Mouse (Mus musculus) splenic B cell, adult 2 months (primary cell): ENCODE data around the gene Cdk19.

Experiments used
- DNase-seq: peaks from one replicate; pipeline ENCODE4 v3.0.0-alpha.2; 2011; ENCODE audit warnings: low read depth, low spot score
- H3K27me3 ChIP-seq: 2 replicates; pipeline ENCODE4 v1.6.1; 2012; ENCODE audit warnings: mild to moderate bottlenecking, low read length, moderate library complexity, mixed read lengths; ENCODE audit not compliant: control insufficient read depth, poor library complexity, insufficient read depth, severe bottlenecking
- H3K36me3 ChIP-seq: 2 replicates; pipeline ENCODE4 v1.6.1; 2012; ENCODE audit warnings: mild to moderate bottlenecking, low read length, moderate library complexity, mixed read lengths; ENCODE audit not compliant: control insufficient read depth, poor library complexity, insufficient read depth, severe bottlenecking

Cdk19 gene

GRCm38 (mm10) chr10:40459141-40459540 lies 119.8 kb downstream of the Cdk19 start:
- DNase-seq: no peak
- Histone ChIP-seq H3K27me3 (no peaks in the 10 kb centered on the region), H3K36me3 (peaks cover 3% of the 10 kb centered on the region; the same call in 1 of the 2 replicates)

GRCm38 (mm10) chr10:40461362-40461761 lies 122.0 kb downstream of the Cdk19 start:
- no peaks in the 10 kb centered on the region for H3K27me3 ChIP-seq
- DNase-seq: no peak
- H3K36me3 ChIP-seq: no peaks in the 10 kb centered on the region

- DNase-seq: peak; percentile 53
- Histone ChIP-seq H3K27me3 (no peaks in the 10 kb centered on the region), H3K36me3 (no peaks in the 10 kb centered on the region)
Measured at GRCm38 (mm10) chr10:40462257-40462656, 122.9 kb downstream of the Cdk19 start.

- DNase-seq: no peak
- H3K36me3 ChIP-seq: peaks cover 4% of the 10 kb centered on the region; the same call in 1 of the 2 replicates
- H3K27me3 ChIP-seq: no peaks in the 10 kb centered on the region
Measured at GRCm38 (mm10) chr10:40467174-40467911, 128.0 kb downstream of the Cdk19 start.

GRCm38 (mm10) chr10:40467912-40468254 lies 128.5 kb downstream of the Cdk19 start:
- DNase-seq: no peak
- H3K27me3 ChIP-seq: no peaks in the 10 kb centered on the region
- H3K36me3 ChIP-seq: peaks cover 4% of the 10 kb centered on the region; the same call in 1 of the 2 replicates

- Histone ChIP-seq H3K36me3 (peaks cover 4% of the 10 kb centered on the region; the same call in 1 of the 2 replicates), H3K27me3 (no peaks in the 10 kb centered on the region)
- DNase-seq: no peak
Measured at GRCm38 (mm10) chr10:40469145-40469544, 129.8 kb downstream of the Cdk19 start.

GRCm38 (mm10) chr10:40476535-40477285 lies 137.3 kb downstream of the Cdk19 start:
- peak; percentile 86 for DNase-seq
- H3K36me3 ChIP-seq: no peaks in the 10 kb centered on the region
- no peaks in the 10 kb centered on the region for H3K27me3 ChIP-seq

GRCm38 (mm10) chr10:40477426-40478075 lies 138.2 kb downstream of the Cdk19 start:
- Histone ChIP-seq H3K36me3 (no peaks in the 10 kb centered on the region), H3K27me3 (no peaks in the 10 kb centered on the region)
- peak; percentile 64 for DNase-seq

- no peaks in the 10 kb centered on the region for H3K27me3 ChIP-seq
- 0 out of 2 replicates have a peak, but pooled peaks cover 2% of the 10 kb centered on the region for H3K36me3 ChIP-seq
- no peak for DNase-seq
Measured at GRCm38 (mm10) chr10:40478626-40479025, 139.3 kb downstream of the Cdk19 start.

GRCm38 (mm10) chr10:40479216-40479615 lies 139.9 kb downstream of the Cdk19 start:
- Histone ChIP-seq H3K27me3 (no peaks in the 10 kb centered on the region), H3K36me3 (0 out of 2 replicates have a peak, but pooled peaks cover 3% of the 10 kb centered on the region)
- no peak for DNase-seq

- Histone ChIP-seq H3K36me3 (0 out of 2 replicates have a peak, but pooled peaks cover 3% of the 10 kb centered on the region), H3K27me3 (no peaks in the 10 kb centered on the region)
- DNase-seq: peak; percentile 32
Measured at GRCm38 (mm10) chr10:40479621-40480193, 140.3 kb downstream of the Cdk19 start.

GRCm38 (mm10) chr10:40481534-40481933 lies 142.2 kb downstream of the Cdk19 start:
- Histone ChIP-seq H3K36me3 (0 out of 2 replicates have a peak, but pooled peaks cover 3% of the 10 kb centered on the region), H3K27me3 (no peaks in the 10 kb centered on the region)
- DNase-seq: no peak

GRCm38 (mm10) chr10:40482285-40482684 lies 142.9 kb downstream of the Cdk19 start:
- DNase-seq: no peak
- Histone ChIP-seq H3K36me3 (0 out of 2 replicates have a peak, but pooled peaks cover 3% of the 10 kb centered on the region), H3K27me3 (no peaks in the 10 kb centered on the region)

- DNase-seq: peak; percentile 18
- Histone ChIP-seq H3K36me3 (no peaks in the 10 kb centered on the region), H3K27me3 (no peaks in the 10 kb centered on the region)
Measured at GRCm38 (mm10) chr10:40489086-40489796, 149.9 kb downstream of the Cdk19 start.
